Mouse (Mus musculus) induced T-regulatory cell, adult 2 months (primary cell): Measurements from ENCODE around the gene Zfp710.
"Not testable (repeated sequence)": the region's sequence is repeated elsewhere in the genome, so short reads cannot be mapped to it uniquely, and the experiment has no call there.

Source experiments
- DNase-seq: peaks from one replicate; pipeline ENCODE4 v3.0.0-alpha.2; 2012; ENCODE audit warnings: low read depth

Zfp710 gene

GRCm38 (mm10) chr7:80024521-80025390, at the start of gene Zfp710:
Zfp710 (plus strand) TSS chr7:80024814.
- peak; percentile 49 for DNase-seq

GRCm38 (mm10) chr7:79975316-79975715, 49.3 kb upstream of the Zfp710 start:
- DNase-seq = no peak

- DNase-seq = no peak
Measured at GRCm38 (mm10) chr7:79986717-79987116, 37.9 kb upstream of the Zfp710 start.

GRCm38 (mm10) chr7:79987745-79988144, 36.9 kb upstream of the Zfp710 start:
- DNase-seq = peak; percentile 25

GRCm38 (mm10) chr7:79988466-79988865, 36.1 kb upstream of the Zfp710 start:
- DNase-seq = not testable (repeated sequence)

- peak; percentile 15 for DNase-seq
Measured at GRCm38 (mm10) chr7:79994476-79994875, 30.1 kb upstream of the Zfp710 start.

GRCm38 (mm10) chr7:79997761-79998160, 26.9 kb upstream of the Zfp710 start:
- DNase-seq = no peak

- no peak for DNase-seq
Measured at GRCm38 (mm10) chr7:80002353-80003055, 22.1 kb upstream of the Zfp710 start.

- DNase-seq = no peak
Measured at GRCm38 (mm10) chr7:80004776-80005554, 19.6 kb upstream of the Zfp710 start.

GRCm38 (mm10) chr7:80010680-80011079, 13.9 kb upstream of the Zfp710 start:
- DNase-seq = no peak

GRCm38 (mm10) chr7:80011470-80011869, 13.1 kb upstream of the Zfp710 start:
- peak; percentile 85 for DNase-seq

- no peak for DNase-seq
Measured at GRCm38 (mm10) chr7:80013884-80014550, 10.6 kb upstream of the Zfp710 start.

GRCm38 (mm10) chr7:80014826-80015755, 9.5 kb upstream of the Zfp710 start:
- DNase-seq = no peak

- DNase-seq = no peak
Measured at GRCm38 (mm10) chr7:80018506-80019452, 5.8 kb upstream of the Zfp710 start.

GRCm38 (mm10) chr7:80023621-80024435, 786 bp upstream of the Zfp710 start:
- peak; percentile 78 for DNase-seq

- DNase-seq = peak; percentile 44
Measured at GRCm38 (mm10) chr7:80025391-80026117, 940 bp downstream of the Zfp710 start.

- peak; percentile 76 for DNase-seq
Measured at GRCm38 (mm10) chr7:80026118-80026989, 1.7 kb downstream of the Zfp710 start.
